Mouse (Mus musculus) myocyte (in vitro differentiated cells): ENCODE measurements around the gene Slc29a4. TPM values are rescaled to one million over a fixed set of nuclear protein-coding genes. Genes with fewer than 3 reads are reported as not detected.

Experiments
- H3K27me3 ChIP-seq: one replicate; pipeline ENCODE4 v1.6.1; 2011; ENCODE audit not compliant: control insufficient read depth, insufficient read depth, insufficient read length
- H3K36me3 ChIP-seq: one replicate; pipeline ENCODE4 v1.6.1; 2011; ENCODE audit not compliant: control insufficient read depth, insufficient read depth
- H3K4me2 ChIP-seq: one replicate; pipeline ENCODE4 v1.6.1; 2011; ENCODE audit warnings: low read depth, control low read depth
- H3K4me3 ChIP-seq: one replicate; pipeline ENCODE4 v1.5.1; 2011; ENCODE audit warnings: mild to moderate bottlenecking, control low read depth, moderate library complexity
- H3K79me2 ChIP-seq: one replicate; pipeline ENCODE4 v1.6.1; 2011; ENCODE audit not compliant: control insufficient read depth, insufficient read depth
- H3ac ChIP-seq: one replicate; pipeline ENCODE4 v1.6.1; 2011; ENCODE audit not compliant: control insufficient read depth, insufficient read length
- CEBPB ChIP-seq: IDR thresholded peaks from 2 replicates; pipeline ENCODE4 v1.6.1; 2011; ENCODE audit warnings: mild to moderate bottlenecking, moderate library complexity; ENCODE audit not compliant: poor library complexity, insufficient read depth, severe bottlenecking
- E2F4 ChIP-seq: IDR thresholded peaks from one replicate; pipeline ENCODE4 v1.6.1; 2011; ENCODE audit warnings: mild to moderate bottlenecking, control low read depth, moderate library complexity; ENCODE audit not compliant: insufficient read depth
- MAX ChIP-seq: IDR thresholded peaks from one replicate; pipeline ENCODE4 v1.6.1; 2011; ENCODE audit warnings: low read depth, mild to moderate bottlenecking, control low read depth
- MYOD1 ChIP-seq, 3 experiments: IDR thresholded peaks; one replicate each; pipeline ENCODE4 v1.6.1; 2011; ENCODE audit warnings: control low read depth in 2 of 3, low read depth in 2 of 3, mild to moderate bottlenecking in 2 of 3, moderate library complexity in 1 of 3; ENCODE audit not compliant: insufficient read length in 2 of 3, control insufficient read depth in 1 of 3
- MYOG ChIP-seq, 3 experiments: IDR thresholded peaks; one replicate each; pipeline ENCODE4 v1.6.1; 2011; ENCODE audit warnings: control low read depth in 2 of 3, low read depth in 2 of 3, mild to moderate bottlenecking in 2 of 3; ENCODE audit not compliant: insufficient read length in 2 of 3, control insufficient read depth in 1 of 3, insufficient read depth in 1 of 3
- POLR2A ChIP-seq: IDR thresholded peaks from one replicate; pipeline ENCODE4 v1.6.1; 2011; ENCODE audit warnings: low read depth, mild to moderate bottlenecking, control low read depth, moderate library complexity; ENCODE audit not compliant: insufficient read length
- POLR2AphosphoS2 ChIP-seq: IDR thresholded peaks from one replicate; pipeline ENCODE4 v1.6.1; 2011; ENCODE audit warnings: low read depth, control low read depth; ENCODE audit not compliant: insufficient read length
- REST ChIP-seq: IDR thresholded peaks from one replicate; pipeline ENCODE4 v1.6.1; 2011; ENCODE audit warnings: mild to moderate bottlenecking, control low read depth, moderate library complexity; ENCODE audit not compliant: insufficient read depth, insufficient read length
- SRF ChIP-seq: IDR thresholded peaks from one replicate; pipeline ENCODE4 v1.6.1; 2011; ENCODE audit warnings: low read depth; ENCODE audit not compliant: control insufficient read depth, insufficient read length
- TCF12 ChIP-seq: IDR thresholded peaks from one replicate; pipeline ENCODE4 v1.6.1; 2011; ENCODE audit warnings: mild to moderate bottlenecking, control low read depth; ENCODE audit not compliant: poor library complexity, insufficient read depth, severe bottlenecking
- TCF3 ChIP-seq: IDR thresholded peaks from one replicate; pipeline ENCODE4 v1.6.1; 2011; ENCODE audit warnings: low read depth, control low read depth; ENCODE audit not compliant: insufficient read length
- USF1 ChIP-seq: IDR thresholded peaks from one replicate; pipeline ENCODE4 v1.6.1; 2011; ENCODE audit warnings: low read depth, mild to moderate bottlenecking, control low read depth, moderate library complexity
- polyA plus RNA-seq: library from polyadenylated mRNA; unstranded; fragments of >200 nt; fragmentation: generic; extraction: Trizol; gene quantifications from one replicate; pipeline ENCODE4 v1.2.1, GENCODE M21; 2012; ENCODE audit warnings: missing spikeins

The Slc29a4 gene
- polyA plus RNA-seq, 1 experiment = not detected

- Histone ChIP-seq H3K27me3 (no peaks in the 10 kb centered on the region), H3K4me3 (no peak overlapping the region), H3ac (no peak overlapping the region), H3K4me2 (no peak overlapping the region), H3K79me2 (no peaks in the 10 kb centered on the region), H3K36me3 (peaks cover 6% of the 10 kb centered on the region)
- no peak for TF ChIP-seq MYOD1 (IDR thresholded peaks at IDR 0.05; ENCODE audit: control insufficient read depth in 1 of 3, insufficient read length in 2 of 3, low read depth in 2 of 3)
- TF ChIP-seq TCF12 = no peak
- no peak for TF ChIP-seq USF1
- no peak for TF ChIP-seq MYOG (IDR thresholded peaks at IDR 0.05; ENCODE audit: control insufficient read depth in 1 of 3, insufficient read depth in 1 of 3, insufficient read length in 2 of 3, low read depth in 2 of 3)
- TF ChIP-seq POLR2A = no peak
- no peak for TF ChIP-seq TCF3
- no peak for TF ChIP-seq E2F4
- no peak for TF ChIP-seq MAX
- no peak for TF ChIP-seq POLR2AphosphoS2
- no peak for TF ChIP-seq REST
Observed at GRCm38 (mm10) chr5:142669726-142670125, 22.6 kb upstream of the Slc29a4 start.

- Histone ChIP-seq H3K79me2 (no peaks in the 10 kb centered on the region), H3K4me3 (no peak overlapping the region), H3K4me2 (no peak overlapping the region), H3K36me3 (peaks cover 6% of the 10 kb centered on the region), H3K27me3 (peaks cover 5% of the 10 kb centered on the region), H3ac (no peak overlapping the region)
- TF ChIP-seq TCF3 = no peak
- no peak for TF ChIP-seq POLR2A
- TF ChIP-seq MAX = no peak
- no peak for TF ChIP-seq TCF12
- no peak for TF ChIP-seq E2F4
- no peak for TF ChIP-seq SRF
Observed at GRCm38 (mm10) chr5:142673082-142673481, 19.2 kb upstream of the Slc29a4 start.

- Histone ChIP-seq H3ac (no peak overlapping the region), H3K4me3 (no peak overlapping the region), H3K36me3 (no peaks in the 10 kb centered on the region), H3K79me2 (no peaks in the 10 kb centered on the region), H3K4me2 (no peak overlapping the region), H3K27me3 (peaks cover 13% of the 10 kb centered on the region)
- TF ChIP-seq POLR2A (no peak), MAX (no peak), POLR2AphosphoS2 (no peak), MYOD1 (IDR thresholded peaks at IDR 0.05; ENCODE audit: control insufficient read depth in 1 of 3, insufficient read length in 2 of 3, low read depth in 2 of 3) (no peak), CEBPB (no peak), USF1 (no peak), REST (no peak), SRF (no peak), TCF12 (no peak), MYOG (IDR thresholded peaks at IDR 0.05; ENCODE audit: control insufficient read depth in 1 of 3, insufficient read depth in 1 of 3, insufficient read length in 2 of 3, low read depth in 2 of 3) (no peak), TCF3 (no peak), E2F4 (no peak)
Observed at GRCm38 (mm10) chr5:142678141-142678571, 14.2 kb upstream of the Slc29a4 start.

GRCm38 (mm10) chr5:142679065-142679464, 13.2 kb upstream of the Slc29a4 start:
- H3K36me3 ChIP-seq = no peaks in the 10 kb centered on the region
- peaks cover 13% of the 10 kb centered on the region for H3K27me3 ChIP-seq
- no peak overlapping the region for H3ac ChIP-seq
- H3K4me3 ChIP-seq = no peak overlapping the region
- no peak for TF ChIP-seq POLR2AphosphoS2
- TF ChIP-seq TCF3 = no peak
- TF ChIP-seq MYOD1 (IDR thresholded peaks at IDR 0.05; ENCODE audit: control insufficient read depth in 1 of 3, insufficient read length in 2 of 3, low read depth in 2 of 3) = no peak
- TF ChIP-seq TCF12 = no peak
- no peak for TF ChIP-seq CEBPB
- no peak for TF ChIP-seq E2F4
- no peak for TF ChIP-seq POLR2A
- H3K4me2 ChIP-seq = no peak overlapping the region
- H3K79me2 ChIP-seq = no peaks in the 10 kb centered on the region

GRCm38 (mm10) chr5:142681911-142682310, 10.4 kb upstream of the Slc29a4 start:
- Histone ChIP-seq H3K27me3 (peaks cover 21% of the 10 kb centered on the region), H3ac (no peak overlapping the region), H3K4me3 (no peak overlapping the region), H3K79me2 (no peaks in the 10 kb centered on the region), H3K4me2 (no peak overlapping the region), H3K36me3 (no peaks in the 10 kb centered on the region)
- TF ChIP-seq MAX (no peak), USF1 (no peak), REST (no peak), SRF (no peak), POLR2A (no peak), TCF3 (no peak), CEBPB (no peak), MYOG (IDR thresholded peaks at IDR 0.05; ENCODE audit: control insufficient read depth in 1 of 3, insufficient read depth in 1 of 3, insufficient read length in 2 of 3, low read depth in 2 of 3) (no peak), TCF12 (no peak), E2F4 (no peak)
